In genomic region chr12:65502045-65502444, GRCm38 (mm10) we compare ENCODE assay signal across 24 mouse cellular contexts.
"Had no signal": no experiment of that assay in that cellular context is flagged by ENCODE, and none has a peak within 500 bp of the region (broad histone marks: within the 10 kb centered on the region; RNA-seq: fewer than 3 reads in every experiment).

No protein-coding gene starts in this region.

- H3K9ac ChIP-seq: heart, embryonic 13.5 days; heart, embryonic 15.5 days; hindbrain, embryonic 13.5 days; hindbrain, embryonic 15.5 days; kidney, embryonic 15.5 days; limb, embryonic 13.5 days; limb, embryonic 15.5 days; liver, embryonic 12.5 days had no signal

- ATAC-seq: hindbrain, postnatal 0 days; intestine, embryonic 16.5 days; liver, embryonic 12.5 days had no signal

- H3K4me3 ChIP-seq: heart, adult 2 months; heart, embryonic 13.5 days; heart, embryonic 15.5 days; hindbrain, embryonic 13.5 days; hindbrain, embryonic 15.5 days; kidney, embryonic 15.5 days; layer of hippocampus, adult 2 months; limb, embryonic 13.5 days; limb, embryonic 15.5 days; liver, embryonic 12.5 days had no signal

- DNase-seq: gastrocnemius, postnatal 14 days; gastrocnemius, postnatal 36 days; heart, adult 2 months; heart, postnatal 14 days; heart, postnatal 36 days; kidney, adult 11 months; kidney, adult 2 months; kidney, adult 9 months; kidney, postnatal 25 days; kidney, postnatal 4 days; left cerebral cortex, postnatal 4 days had no signal

- H3K36me3 ChIP-seq: heart, embryonic 13.5 days; heart, embryonic 15.5 days; hindbrain, embryonic 13.5 days; hindbrain, embryonic 15.5 days; kidney, embryonic 15.5 days; limb, embryonic 13.5 days; limb, embryonic 15.5 days; liver, embryonic 12.5 days had no signal

- H3K27me3 ChIP-seq: heart, embryonic 13.5 days; heart, embryonic 15.5 days; hindbrain, embryonic 13.5 days; hindbrain, embryonic 15.5 days; kidney, embryonic 15.5 days; limb, embryonic 13.5 days; limb, embryonic 15.5 days; liver, embryonic 12.5 days had no signal

- H3K4me1 ChIP-seq: hindbrain, embryonic 13.5 days; hindbrain, embryonic 15.5 days; kidney, embryonic 15.5 days; limb, embryonic 13.5 days; limb, embryonic 15.5 days; liver, embryonic 12.5 days had no signal

- H3K9me3 ChIP-seq: heart, embryonic 13.5 days; heart, embryonic 15.5 days; hindbrain, embryonic 13.5 days; hindbrain, embryonic 15.5 days; kidney, embryonic 15.5 days; limb, embryonic 13.5 days; limb, embryonic 15.5 days; liver, embryonic 12.5 days had no signal

- H3K27ac ChIP-seq: heart, adult 2 months; heart, embryonic 13.5 days; heart, embryonic 15.5 days; hindbrain, embryonic 13.5 days; hindbrain, embryonic 15.5 days; hindbrain, postnatal 0 days; kidney, embryonic 15.5 days; kidney, postnatal 0 days; layer of hippocampus, adult 2 months; limb, embryonic 13.5 days; limb, embryonic 15.5 days; liver, embryonic 12.5 days had no signal

- H3K4me2 ChIP-seq: heart, embryonic 11.5 days; heart, embryonic 13.5 days; heart, embryonic 15.5 days; hindbrain, embryonic 13.5 days; hindbrain, embryonic 15.5 days; kidney, embryonic 15.5 days; limb, embryonic 13.5 days; limb, embryonic 15.5 days; liver, embryonic 12.5 days had no signal
